Mouse (Mus musculus) c-Kit-positive CD71-negative TER-119-negative erythroid progenitor cells, embryonic 14.5 days (primary cell): Measurements from ENCODE around the gene Shisa8.

ENCODE experiments used
- DNase-seq: peaks from one replicate; pipeline ENCODE4 v3.0.0-alpha.2; 2013; ENCODE audit warnings: low read depth

Gene Shisa8

GRCm38 (mm10) chr15:82223251-82223650 is 10.6 kb upstream of the Shisa8 start:
- no peak for DNase-seq

- DNase-seq, result no peak
These were observed 8.7 kb upstream of the Shisa8 start for GRCm38 (mm10) chr15:82221104-82221860.

DNA sequence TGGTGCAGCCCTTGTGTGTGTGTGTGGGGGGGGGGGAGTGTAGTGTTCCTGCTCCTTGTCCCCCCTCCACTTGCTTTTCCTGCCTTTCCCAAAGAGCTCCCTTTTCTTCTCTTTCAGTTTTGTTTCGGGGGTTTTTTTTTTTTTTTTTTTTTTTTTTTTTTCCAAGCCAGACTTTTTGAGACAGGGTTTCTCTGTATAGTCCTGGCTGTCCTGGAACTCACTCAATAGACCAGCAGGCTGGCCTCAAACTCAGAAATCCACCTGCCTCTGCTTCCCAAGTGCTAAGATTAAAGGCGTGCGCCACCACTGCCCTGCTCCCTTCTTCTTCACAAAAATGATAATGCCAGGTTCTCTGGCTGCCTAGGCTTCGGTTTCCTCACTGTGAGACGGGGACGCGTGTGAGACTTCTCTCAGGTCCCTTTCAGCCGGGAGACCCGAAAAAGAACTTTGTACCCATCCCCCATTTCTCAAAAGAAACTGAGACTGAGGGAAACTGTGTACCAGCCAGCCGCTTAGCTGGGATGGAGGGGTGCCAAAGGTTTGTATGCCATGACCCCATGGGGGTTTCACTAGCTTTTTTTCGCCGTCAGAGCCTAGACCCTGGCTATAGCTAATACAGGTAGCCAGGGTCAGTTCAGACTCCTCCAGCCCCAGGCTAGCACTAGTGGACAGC is 7.5 kb upstream of the Shisa8 start:
- DNase-seq, result no peak

DNA sequence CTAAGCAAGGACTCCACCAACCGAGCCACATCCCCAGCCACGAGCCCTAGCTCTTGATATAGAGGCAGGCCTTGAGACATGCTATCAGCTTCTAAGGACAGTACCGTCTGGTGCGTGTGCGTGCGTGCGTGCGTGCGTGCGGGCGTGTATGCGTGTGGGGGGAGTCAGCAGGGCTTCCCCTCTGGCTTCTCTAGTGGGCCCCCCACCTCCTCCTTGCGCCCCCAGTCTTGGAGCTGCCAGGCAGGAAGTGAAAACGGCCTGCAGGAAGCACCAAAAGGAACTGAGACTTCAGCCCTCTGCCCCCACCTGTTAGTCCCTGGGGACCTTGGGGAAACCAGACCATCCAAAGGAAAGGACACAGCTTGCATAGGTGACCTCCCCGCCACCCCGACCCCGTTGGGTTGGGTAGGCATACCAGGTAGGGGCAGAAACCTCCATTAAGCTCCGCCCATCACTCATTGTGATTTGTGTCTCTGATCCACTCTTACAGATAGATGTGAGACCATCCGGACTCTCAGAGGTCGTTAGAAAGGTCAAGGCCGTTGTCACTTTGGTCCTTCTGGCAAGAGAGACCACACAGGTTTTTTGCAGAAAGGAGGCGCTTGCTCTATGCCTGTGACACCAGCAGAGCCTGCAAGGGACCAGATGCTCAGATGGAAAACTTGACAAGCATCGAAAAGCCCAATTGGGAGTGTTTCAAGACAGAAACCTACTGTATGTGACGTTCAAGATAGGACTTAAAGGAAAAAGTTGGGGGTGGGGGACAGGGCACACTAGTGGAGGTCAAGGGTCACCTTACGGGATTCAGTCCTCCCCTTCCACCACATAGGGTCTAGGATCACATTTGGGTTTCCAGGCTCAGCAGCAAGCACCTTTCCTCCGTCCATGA is 6.4 kb upstream of the Shisa8 start:
- DNase-seq, result no peak

DNA sequence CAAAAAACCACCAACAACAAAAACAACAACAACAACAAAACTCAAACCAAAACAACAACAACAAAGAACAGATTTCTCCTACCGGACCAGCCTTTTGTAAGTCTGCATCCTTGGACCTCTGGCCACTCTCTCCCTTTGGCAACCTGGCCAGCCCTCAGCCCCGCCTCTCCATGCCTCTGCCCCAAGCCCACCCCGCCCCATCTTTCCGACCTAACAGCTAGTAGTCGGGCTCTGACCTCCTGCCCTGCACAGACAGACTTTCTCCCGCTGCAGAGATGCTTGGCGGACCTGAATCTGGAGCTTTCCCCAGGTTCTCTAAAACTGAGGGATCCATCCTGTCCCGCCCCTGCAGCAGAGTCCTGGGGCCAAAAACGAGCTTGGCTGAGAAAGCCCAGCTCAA is 5.4 kb upstream of the Shisa8 start:
- no peak for DNase-seq

DNA sequence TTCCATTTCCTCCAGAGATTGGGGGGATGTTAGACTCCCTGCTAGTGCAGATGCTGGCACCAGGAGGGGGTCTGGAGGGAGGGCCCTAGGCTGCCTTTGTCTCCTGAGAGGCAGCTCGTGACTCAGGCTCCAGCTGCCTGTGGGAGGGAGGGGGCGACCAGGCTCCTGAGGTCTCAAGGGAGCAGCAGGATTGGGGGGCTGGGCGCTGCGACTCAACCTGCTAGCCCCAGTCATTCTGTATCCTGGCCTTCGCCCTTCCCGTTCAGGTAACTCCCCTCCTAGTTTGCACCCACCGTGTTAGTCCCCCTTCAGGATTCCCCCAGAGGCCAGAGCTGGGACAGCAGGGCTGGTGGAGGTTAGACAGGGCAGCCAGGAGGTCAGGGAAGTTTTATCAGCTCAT is 4.4 kb upstream of the Shisa8 start:
- no peak for DNase-seq

DNA sequence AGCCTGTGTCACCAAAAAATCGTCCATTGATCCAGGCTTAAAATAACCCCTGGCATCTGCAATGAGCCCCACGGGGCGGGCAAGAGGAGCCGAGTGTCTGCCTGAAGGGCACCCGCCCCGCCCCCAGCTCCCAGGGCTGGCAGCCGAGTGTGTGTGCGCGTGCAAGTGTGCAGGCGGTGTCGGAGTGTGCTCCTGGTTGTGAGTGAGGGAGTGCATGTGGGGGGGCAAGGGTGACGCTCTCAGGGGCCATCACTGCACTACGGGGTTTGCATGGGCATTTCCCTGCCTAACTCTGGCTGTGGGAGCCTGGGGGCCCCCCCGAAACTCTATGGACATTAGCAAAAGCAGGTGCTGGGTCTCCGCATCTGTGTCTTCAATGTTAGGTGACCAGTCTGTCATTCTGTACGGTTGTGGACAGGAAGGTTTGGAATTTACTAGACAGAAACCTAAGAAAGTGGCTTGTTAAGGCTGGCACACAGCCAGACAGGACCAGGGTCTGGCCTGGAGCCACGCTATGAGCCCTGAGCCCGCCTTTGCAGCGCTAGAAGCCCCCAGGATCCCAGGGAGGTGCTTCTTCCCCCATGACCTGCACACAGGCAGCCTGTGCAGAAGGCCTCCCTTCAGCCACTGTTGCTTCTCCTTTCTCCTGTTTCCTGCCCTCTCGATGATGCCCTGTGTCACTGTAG is 3.7 kb upstream of the Shisa8 start:
- DNase-seq, result no peak

- no peak for DNase-seq
These were observed 2.9 kb upstream of the Shisa8 start for GRCm38 (mm10) chr15:82215332-82216046.

DNA sequence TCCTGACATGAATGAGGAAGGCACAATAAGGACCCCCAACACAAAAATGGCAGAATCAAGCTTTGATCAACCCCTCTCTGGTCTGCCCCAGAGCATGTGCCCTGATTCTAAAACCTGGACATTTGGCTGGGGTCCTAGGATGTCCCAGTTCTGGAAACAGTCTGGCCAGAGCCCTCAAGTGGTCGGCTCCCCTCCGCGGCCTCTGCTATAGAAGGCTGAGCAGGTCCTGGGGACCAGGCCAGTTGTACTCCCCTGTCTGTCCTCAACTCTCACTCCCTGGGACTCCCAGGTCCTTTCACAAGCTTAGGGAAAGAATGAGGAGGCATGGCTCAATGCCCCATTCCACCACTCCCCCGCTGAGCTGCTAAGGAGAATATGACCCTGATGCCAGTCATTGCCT is 607 bp upstream of the Shisa8 start:
- no peak for DNase-seq

DNA sequence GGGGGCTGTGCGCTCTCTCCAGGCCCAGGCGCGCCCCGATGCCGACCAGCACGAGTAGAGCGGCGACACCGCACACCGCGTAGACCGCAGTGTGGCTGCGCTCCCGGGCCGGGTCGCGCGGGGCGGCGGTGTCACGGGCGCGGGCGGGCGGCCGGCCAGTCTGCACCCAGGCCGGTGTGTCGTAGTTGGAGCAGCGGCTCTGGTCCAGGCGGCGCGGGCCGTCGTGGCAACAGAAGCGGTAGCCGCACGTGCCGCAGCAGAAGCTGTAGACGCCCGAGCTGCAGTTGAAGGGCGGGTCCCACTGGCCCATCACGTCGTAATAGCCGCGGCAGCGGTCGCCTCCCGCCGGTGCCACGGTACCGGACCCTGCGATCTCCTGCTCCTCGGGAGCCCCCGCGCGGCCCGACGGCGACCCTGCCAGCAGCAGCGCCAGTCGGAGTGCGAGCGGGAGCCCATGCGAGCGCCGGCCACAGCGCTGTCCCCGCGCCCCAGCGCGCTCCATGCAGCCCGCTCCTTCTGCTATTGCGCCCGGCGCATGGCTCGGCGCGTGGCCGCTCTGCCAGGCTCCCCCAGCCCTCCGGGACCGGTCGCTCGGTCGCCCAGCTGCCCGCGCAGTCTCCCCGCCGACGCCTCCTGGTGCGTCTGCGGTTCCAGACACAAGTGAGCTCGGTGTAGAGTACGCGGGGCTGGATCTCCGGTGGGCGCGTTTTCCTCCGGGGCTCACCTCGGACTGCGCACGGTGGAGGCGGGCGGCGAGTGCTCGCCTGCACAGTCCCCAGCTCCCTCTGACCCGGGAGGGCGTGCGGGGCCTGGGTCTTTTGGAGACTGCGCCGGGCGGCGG is 484 bp downstream of the Shisa8 start:
- DNase-seq, result no peak

DNA sequence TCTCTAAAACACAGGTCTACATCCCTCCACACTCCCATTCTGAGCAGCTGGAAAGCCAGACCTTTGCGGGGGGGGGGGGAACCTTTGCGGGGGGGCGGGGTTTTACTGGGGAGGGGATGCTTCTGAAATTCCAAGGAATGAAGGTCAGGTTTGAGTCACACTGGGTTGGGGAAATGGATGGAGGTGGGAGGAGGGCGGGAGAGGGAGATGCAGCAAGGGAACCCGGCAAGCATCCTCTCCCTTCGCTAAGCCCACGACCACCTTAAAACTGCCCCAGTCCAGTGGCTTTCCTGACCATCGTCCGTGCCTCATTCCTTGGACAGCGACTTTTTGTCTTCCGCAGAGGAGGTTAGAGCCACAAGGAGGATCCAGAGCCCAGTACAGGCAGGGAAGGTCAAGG is 1.3 kb downstream of the Shisa8 start:
- DNase-seq, result no peak

DNA sequence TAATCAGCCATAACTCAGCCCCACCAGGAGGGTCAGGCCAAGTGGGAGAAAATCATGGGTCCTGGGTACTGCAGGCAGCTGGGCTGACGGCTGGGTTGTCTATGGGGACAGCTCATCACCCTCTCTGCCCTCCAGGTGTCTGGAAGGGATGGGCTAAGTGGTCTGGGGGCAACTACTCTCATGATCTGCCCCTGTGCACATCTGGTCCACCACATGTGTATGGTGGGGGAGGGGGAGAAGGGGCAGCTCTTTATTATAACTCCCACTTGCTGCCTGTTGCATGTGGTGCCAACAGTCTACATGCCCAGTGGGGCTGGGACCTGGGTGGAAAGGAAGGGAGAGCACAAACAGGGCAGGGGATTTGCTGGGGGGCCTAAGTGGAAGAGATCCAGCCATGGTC is 1.8 kb downstream of the Shisa8 start:
- no peak for DNase-seq

DNA sequence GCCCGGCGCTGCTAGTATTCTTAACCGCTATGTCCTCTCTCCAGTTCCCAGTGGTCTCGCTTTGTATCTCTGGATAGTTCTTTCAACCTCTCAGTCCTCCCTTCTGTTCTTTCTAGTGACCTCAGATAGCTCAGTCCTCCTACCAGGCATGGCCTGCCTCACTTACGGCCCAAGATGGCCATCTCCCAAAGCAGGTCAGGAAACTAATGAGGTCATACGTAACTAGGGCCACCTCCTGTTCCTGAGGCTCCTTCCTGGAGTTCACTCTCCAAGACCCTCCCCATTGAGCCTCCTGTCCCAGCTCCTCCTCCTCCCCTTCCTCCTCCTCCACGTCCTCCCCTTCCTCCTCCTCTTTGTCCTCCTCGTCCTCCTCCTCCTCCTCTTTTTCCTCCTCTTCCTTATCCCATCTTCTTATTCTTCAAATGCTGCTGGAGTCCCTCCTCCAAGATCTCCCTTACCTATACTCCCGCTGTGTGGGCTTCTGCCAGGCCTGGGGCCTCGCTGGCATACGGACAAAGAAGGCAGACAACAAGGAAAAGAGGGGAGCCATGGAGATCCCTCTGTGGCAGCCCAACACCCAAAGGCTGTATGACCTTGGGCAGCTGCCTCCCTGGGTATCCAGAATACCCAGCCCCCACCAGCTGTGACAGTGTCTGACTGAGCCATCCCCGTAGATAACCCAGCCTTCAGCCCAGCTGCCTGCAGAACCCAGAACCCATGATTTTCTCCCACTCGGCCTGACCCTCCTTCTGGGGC is 3.1 kb downstream of the Shisa8 start:
- DNase-seq, result no peak

DNA sequence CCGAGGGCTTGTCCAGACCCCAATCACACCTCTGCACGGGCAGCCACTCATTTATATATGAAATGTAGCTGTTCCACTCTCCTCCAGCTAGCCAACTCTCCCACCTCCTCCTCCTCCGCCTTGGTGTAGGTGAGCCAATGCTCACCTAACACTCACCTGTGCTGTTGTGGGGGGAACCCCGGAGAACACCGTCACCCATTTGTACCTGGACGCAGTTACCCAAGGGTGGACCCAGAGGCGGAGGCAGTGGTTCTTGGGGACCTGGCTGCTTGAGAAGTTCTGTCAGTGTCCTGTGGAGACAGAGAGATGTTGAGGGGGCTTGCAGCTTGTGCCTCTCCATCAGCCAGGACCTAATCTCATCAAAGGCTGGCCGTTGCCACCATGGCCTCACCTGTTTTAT is 4.3 kb downstream of the Shisa8 start:
- DNase-seq, result no peak

GRCm38 (mm10) chr15:82207504-82208219 is 5.0 kb downstream of the Shisa8 start:
- DNase-seq, result no peak

DNA sequence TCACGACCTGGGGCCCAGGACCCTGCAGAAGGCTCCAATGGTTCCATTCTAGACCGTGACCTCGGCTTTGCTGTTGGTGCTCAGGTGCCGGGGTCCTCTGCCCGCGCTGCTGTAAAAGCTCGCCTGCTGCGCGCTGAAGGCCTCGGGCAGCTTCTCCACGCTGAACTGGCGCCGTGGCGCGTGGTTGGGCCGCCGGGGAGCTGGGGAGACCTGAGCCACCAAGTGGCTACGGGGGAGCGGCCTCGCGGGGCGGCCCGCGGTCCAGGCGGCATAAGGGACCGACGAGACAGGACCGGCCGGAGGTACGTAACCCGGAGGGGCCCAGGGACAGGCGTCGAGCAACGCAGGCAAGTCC is 5.5 kb downstream of the Shisa8 start:
- DNase-seq, result no peak

- no peak for DNase-seq
These were observed 6.1 kb downstream of the Shisa8 start for GRCm38 (mm10) chr15:82206365-82207104.

DNA sequence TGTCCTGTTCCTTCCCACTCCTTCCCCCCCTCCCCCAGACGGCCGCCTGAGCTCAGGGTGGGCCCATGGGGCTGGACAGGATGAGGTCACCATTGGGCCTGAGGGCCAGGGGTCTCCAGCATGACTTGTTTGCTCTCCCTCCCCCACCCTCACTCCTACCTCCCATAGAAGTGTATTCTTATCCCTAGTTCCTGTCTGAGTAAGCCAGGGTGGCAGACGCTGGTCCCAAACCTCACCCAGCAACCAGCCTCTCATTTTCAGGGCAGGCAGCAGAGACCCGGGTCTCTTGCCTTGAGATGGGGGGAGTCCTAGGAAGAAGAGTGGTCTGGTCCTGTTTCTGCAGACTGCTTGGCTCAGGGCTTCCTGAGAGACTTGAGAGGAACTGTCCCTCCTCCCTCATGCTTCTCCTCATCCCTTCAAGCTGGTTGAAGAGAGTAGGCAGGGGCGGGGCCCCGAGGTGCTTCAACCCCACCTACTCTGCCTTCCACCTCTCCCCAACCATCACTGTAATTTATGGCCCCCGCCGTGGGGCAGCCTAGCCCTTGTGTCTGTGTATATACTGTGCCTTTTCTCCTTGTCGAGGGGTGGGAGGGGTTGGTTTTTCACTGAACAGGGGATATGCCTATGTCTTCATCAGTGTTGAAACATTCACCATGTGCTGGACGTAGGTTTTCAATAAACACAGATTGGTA is 7.8 kb downstream of the Shisa8 start:
- DNase-seq, result no peak
